Mouse (Mus musculus): Measurements from ENCODE around the gene Tex38.

Tex38 gene

GRCm38 (mm10) chr4:115767647-115768467 is 13.0 kb downstream of the Tex38 start:
- DNase-seq: no peak

- no peak for DNase-seq
These were observed 16.2 kb downstream of the Tex38 start for GRCm38 (mm10) chr4:115764581-115764980.

GRCm38 (mm10) chr4:115761206-115761605 is 19.6 kb downstream of the Tex38 start:
- peak; percentile 20 for DNase-seq

GRCm38 (mm10) chr4:115754851-115755250 is 26.0 kb downstream of the Tex38 start:
- no peak for DNase-seq

DNA sequence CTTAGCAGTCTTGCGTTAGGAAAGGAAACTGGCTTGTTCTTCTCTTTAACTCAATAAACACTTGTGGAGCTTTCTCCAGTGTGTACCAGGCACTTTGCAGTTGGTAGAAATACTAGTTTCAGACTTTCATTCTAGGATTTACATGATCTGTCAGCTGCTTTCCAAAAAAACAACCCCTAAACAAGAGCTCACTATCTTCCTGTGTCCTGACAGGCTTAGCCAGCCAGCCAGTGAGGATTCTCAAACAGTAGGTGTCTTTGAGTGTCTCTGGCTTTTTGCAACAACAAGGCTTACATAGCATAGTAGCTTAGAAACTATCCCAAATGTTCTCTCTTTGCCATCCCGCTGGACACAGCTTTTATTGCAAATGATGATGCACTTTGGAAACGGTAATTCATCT is 26.7 kb downstream of the Tex38 start:
- no peak for DNase-seq

DNA sequence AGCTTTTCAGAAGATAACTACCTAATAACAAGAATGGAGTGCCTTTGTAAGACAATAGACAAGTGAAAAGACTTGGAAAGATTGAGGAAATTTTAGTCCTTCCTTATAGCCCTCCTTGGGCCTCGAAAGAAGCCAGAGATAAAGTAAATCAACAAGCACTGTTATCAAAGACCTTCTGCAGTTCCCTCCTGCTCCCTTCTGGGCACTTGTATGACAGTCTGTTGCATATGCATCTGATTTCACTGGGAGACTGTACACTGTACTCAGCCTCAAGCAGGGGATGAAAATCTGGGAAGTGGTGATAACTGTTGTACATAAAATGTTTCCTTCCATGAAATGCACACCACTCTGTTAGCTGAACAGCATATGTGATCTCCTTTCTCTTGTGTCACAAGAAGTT is 31.5 kb downstream of the Tex38 start:
- no peak for DNase-seq

DNA sequence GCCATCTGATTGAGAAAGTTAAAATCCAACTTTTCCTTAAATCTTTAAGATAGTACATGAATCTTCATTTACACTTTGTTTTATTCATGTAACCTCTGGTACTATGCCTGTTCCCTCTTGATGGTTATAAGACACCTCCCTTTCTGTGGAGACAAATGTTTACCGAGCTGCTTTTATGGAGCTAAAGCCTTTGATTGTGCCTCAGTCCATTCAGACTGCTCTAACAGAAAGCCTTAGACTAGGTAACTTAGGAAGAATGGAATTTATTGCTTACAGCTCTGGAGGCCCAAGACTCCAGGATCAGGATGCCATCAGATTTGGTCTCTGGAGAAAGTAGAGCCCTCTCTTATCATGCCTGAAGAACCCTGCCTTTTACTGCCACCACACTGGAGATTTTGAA is 32.6 kb downstream of the Tex38 start:
- DNase-seq: no peak

GRCm38 (mm10) chr4:115743096-115743495 is 37.7 kb downstream of the Tex38 start:
- DNase-seq: no peak

DNA sequence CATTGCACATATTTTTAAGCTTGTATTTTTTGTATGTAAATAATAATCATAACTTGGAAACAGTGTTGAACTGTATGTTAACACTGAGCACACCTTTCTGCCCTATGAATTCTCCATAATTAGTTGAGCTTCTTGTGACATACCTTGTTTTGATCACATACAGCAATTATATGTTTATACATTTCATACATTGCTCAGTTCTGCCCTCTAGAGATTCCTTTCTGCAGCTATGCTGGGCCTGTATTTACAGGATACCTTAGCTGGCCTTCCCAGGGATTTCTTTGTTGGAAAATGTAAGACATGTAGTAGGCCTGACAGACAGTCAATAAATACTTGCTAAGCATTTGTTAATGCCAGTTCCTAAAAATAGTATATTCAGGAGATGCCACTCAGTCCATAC is 38.2 kb downstream of the Tex38 start:
- DNase-seq: no peak

- DNase-seq: no peak
These were observed 42.3 kb downstream of the Tex38 start for GRCm38 (mm10) chr4:115738481-115738985.

DNA sequence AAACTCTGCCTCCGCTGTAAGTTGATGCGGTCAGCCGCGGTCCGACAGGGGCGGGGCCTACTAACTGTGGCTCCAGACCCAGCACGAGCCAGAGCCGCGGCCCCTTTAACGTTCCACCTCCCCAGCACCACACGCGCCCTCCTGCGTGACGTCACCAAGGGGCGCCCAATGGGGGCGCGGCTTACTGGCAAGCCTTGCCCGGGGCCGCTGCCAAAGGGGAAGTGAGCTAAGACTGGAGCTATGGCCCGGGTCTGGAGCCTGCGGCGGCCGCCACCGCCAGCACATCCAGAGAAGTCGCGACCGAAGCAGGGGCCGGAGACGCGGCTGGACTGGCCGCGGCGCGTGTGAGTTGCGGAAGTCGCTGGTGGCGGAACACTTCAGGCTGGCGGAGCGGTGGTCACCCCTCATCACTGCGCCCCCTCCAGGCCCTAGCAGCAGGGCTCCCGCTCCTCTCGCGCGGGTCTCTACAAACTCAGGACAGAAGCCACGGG is 43.2 kb downstream of the Tex38 start, which contains the start of gene Efcab14:
Gene Efcab14 (plus strand): TSS at position 194 of the 491 bp plus-strand sequence.
- peak; percentile 98 for DNase-seq

DNA sequence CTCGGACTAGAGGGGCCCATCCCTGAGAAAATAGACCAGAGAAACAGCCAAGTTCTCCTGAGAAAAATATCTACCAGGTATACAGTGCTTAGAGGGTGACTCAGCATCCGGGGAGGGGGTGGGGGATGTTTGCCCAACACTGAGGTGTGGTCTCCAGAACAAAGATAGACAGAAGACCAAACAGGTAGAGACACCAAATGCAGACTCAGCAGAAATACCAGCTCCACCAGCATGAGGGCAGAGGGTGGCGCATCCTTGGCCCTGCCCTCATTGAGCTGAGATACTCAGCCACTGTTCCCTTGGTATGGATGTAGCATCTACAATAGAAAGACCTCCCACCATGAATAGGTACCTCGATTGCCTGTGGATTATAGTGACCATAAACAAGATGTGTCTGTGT is 46.0 kb downstream of the Tex38 start:
- no peak for DNase-seq

DNA sequence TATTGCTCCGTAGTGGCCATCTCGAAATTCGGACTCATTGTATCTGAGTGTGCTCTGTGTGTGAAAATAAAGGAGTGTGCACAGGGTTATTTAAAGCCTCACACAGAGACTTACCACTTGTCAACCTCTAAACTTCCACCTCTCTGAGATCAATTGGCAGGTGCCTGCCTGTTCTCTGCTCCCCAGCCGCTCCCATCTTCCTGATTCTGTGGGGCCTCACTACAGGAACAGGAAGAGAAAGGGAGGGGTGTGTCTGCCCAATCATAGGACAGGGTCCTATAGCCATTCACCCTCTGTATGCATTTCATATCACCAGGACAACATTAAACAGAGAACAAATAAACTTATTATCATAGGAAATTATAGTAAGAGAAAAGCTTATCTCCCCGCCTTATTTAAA is 47.1 kb downstream of the Tex38 start:
- no peak for DNase-seq

DNA sequence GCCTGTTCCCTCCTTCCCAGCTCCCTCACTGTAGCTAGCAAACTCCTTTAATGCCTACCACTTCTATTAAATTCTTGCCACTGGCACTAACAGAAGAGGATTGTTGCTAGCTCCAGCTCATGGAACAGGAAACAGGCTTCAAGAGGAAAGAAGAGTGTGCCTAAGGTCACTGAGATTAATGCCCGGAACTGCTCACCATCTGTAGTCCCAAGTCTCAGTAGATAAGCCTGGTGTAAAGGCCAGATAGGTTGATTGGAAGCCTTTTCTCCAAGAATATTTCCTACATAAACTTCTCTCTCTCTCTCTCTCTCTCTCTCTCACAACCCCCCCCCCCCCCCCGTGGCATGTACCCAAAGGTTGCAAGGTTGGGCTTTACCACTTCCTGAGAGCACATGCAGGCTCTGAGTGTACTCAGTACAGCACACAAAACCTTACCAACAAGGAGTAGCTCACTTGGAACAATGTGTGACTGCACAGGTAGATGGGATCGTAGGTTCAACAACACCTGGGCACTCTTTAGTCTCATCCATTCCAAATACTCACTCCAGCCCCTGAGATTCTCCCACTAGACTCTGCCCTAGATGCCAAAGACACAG is 48.5 kb downstream of the Tex38 start:
- DNase-seq: no peak

- DNase-seq: peak; percentile 60
These were observed 49.1 kb downstream of the Tex38 start for GRCm38 (mm10) chr4:115731588-115732222.
